Mouse (Mus musculus) heart, adult 2 months (tissue): ENCODE measurements around the gene Gm13889. TPM values are rescaled to one million over a fixed set of nuclear protein-coding genes. Genes with fewer than 3 reads are reported as not detected.
A peak's percentile ranks its signal among the peaks of the same experiment; 100 is the strongest.

Source experiments
- DNase-seq, 2 experiments: peaks; one replicate each; pipeline ENCODE4 v3.0.0; 2021
- H3K27ac ChIP-seq: fragments of 200-600 bp; 2 replicates; pipeline ENCODE4 v1.8.1; 2022
- H3K27me3 ChIP-seq: fragments of 200-500 bp; 2 replicates; pipeline ENCODE4 v1.6.1; 2012; ENCODE audit warnings: mild to moderate bottlenecking, low read length, inconsistent platforms, mixed read lengths; ENCODE audit not compliant: control insufficient read depth, insufficient read depth
- H3K36me3 ChIP-seq: fragments of 200-500 bp; 2 replicates; pipeline ENCODE4 v1.6.1; 2012; ENCODE audit warnings: low read length, inconsistent platforms; ENCODE audit not compliant: control insufficient read depth, insufficient read depth
- H3K4me1 ChIP-seq: fragments of 200-500 bp; 2 replicates; pipeline ENCODE4 v1.6.1; 2011; ENCODE audit warnings: low read length; ENCODE audit not compliant: control insufficient read depth, insufficient read depth
- H3K4me3 ChIP-seq: fragments of 200-600 bp; 2 replicates; pipeline ENCODE4 v1.8.1; 2022
- H3K79me2 ChIP-seq: fragments of 200-500 bp; replicated peaks from 2 replicates; pipeline ENCODE4 v1.6.1; 2012; ENCODE audit warnings: mild to moderate bottlenecking, inconsistent platforms, low read length, moderate library complexity, mixed read lengths; ENCODE audit not compliant: control insufficient read depth, insufficient read depth
- H3K9ac ChIP-seq: fragments of 200-500 bp; 2 replicates; pipeline ENCODE4 v1.6.1; 2012; ENCODE audit warnings: low read depth, mild to moderate bottlenecking, control low read depth, inconsistent platforms, low read length, mixed read lengths
- CTCF ChIP-seq: fragments of 200-600 bp; IDR thresholded peaks from 2 replicates; pipeline ENCODE4 v1.8.1; 2022; ENCODE audit warnings: antibody characterized with exemption, mild to moderate bottlenecking, moderate library complexity
- EP300 ChIP-seq: fragments of 200-500 bp; IDR thresholded peaks from 2 replicates; pipeline ENCODE4 v1.6.1; 2011; ENCODE audit warnings: low read depth, low read length, control low read depth; ENCODE audit not compliant: insufficient read depth
- POLR2A ChIP-seq: fragments of 200-500 bp; IDR thresholded peaks from 2 replicates; pipeline ENCODE4 v1.6.1; 2011; ENCODE audit warnings: mild to moderate bottlenecking, low read depth, low read length, control low read depth; ENCODE audit not compliant: insufficient read depth
- WGBS: fragments of 180-500 bp; shearing (Covaris S2); methylation state at CpG from one replicate; pipeline ENCODE4 v1.1.7; 2018; 5-methylcytosine and 5-hydroxymethylcytosine counted together
- intact Hi-C: fragments of 180-260 bp; cut with DNase I; formaldehyde crosslinking; loops from one replicate; pipeline ENCODE4 v1.15.1; 2025
- polyA plus RNA-seq: library from polyadenylated mRNA; depleted of rRNA; stranded (reverse); fragments of >200 nt; gene quantifications from 2 replicates; pipeline ENCODE4 v1.2.3, GENCODE M21; 2012
- total RNA-seq, 2 experiments: library from RNA; stranded (reverse); gene quantifications; 2 replicates each; pipeline ENCODE4 v1.2.3; 2021

The Gm13889 gene
- total and polyA plus RNA-seq, 3 experiments, result 8.3 to 12.4 (median 9.4) TPM

GRCm38 (mm10) chr2:93964494-93965160, 7.6 kb upstream of the Gm13889 start:
- peak in 1 of 2 experiments; percentile 21 for DNase-seq
- no peak overlapping the region for H3K27ac ChIP-seq
- H3K79me2 ChIP-seq, result no peaks in the 10 kb centered on the region
- intact Hi-C loops, result no loop called here
- no peaks in the 10 kb centered on the region for H3K27me3 ChIP-seq
- no peak for TF ChIP-seq EP300
- TF ChIP-seq POLR2A, result no peak
- TF ChIP-seq CTCF, result no peak
- H3K9ac ChIP-seq, result no peak overlapping the region
- H3K36me3 ChIP-seq, result no peaks in the 10 kb centered on the region
- H3K4me3 ChIP-seq, result no peak overlapping the region
- WGBS, result 40% methylated on average over 7 of the region's 7 CpGs
- H3K4me1 ChIP-seq, result peaks cover 3% of the 10 kb centered on the region; the same call in 1 of the 2 replicates

GRCm38 (mm10) chr2:93963802-93964201, 6.8 kb upstream of the Gm13889 start:
- Histone ChIP-seq H3K36me3 (no peaks in the 10 kb centered on the region), H3K4me3 (no peak overlapping the region), H3K79me2 (no peaks in the 10 kb centered on the region), H3K27ac (no peak overlapping the region), H3K27me3 (no peaks in the 10 kb centered on the region), H3K4me1 (peaks cover 3% of the 10 kb centered on the region; the same call in 1 of the 2 replicates), H3K9ac (no peak overlapping the region)
- intact Hi-C loops, result no loop called here
- no peak for DNase-seq
- 90% methylated on average over 1 of the region's 1 CpGs for WGBS
- TF ChIP-seq POLR2A, result no peak
- no peak for TF ChIP-seq CTCF
- TF ChIP-seq EP300, result no peak

DNA sequence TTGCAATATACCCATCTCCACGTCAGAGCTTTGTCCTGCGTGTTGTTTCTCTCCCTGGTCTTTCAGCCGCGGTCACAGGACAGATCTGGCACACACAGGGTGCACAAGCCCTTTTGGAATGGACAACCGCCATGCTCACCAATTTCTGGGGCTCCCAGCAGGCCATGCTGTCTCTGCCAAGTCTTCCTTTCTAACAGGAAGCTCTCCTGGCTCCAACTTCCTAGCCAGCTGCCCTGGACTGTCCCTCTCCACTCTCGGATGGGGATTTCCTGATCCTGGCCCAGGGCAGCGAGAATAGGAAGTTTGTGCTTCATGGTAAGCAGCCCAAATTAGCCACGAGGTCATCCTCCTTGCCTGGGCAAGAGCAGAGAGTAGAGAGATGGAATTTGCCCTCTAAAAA, 4.7 kb upstream of the Gm13889 start:
- H3K4me1 ChIP-seq, result peaks cover 3% of the 10 kb centered on the region; the same call in 1 of the 2 replicates
- H3K27ac ChIP-seq, result no peak overlapping the region; the same call in 1 of the 2 replicates
- DNase-seq, result peak in 1 of 2 experiments; percentile 59
- no peak for TF ChIP-seq EP300
- TF ChIP-seq POLR2A, result no peak
- no peak for TF ChIP-seq CTCF
- 43% methylated on average over 8 of the region's 8 CpGs for WGBS
- no peaks in the 10 kb centered on the region for H3K79me2 ChIP-seq
- intact Hi-C loops, result no loop called here
- H3K36me3 ChIP-seq, result no peaks in the 10 kb centered on the region
- no peak overlapping the region for H3K4me3 ChIP-seq
- H3K9ac ChIP-seq, result no peak overlapping the region
- H3K27me3 ChIP-seq, result no peaks in the 10 kb centered on the region; the same call in 1 of the 2 replicates

GRCm38 (mm10) chr2:93959346-93959745, 2.3 kb upstream of the Gm13889 start:
- TF ChIP-seq EP300 (no peak), CTCF (no peak), POLR2A (no peak)
- intact Hi-C loops, result loop anchor here (5.0 kb wide), 1 partner anchor 52 kb away; no protein-coding TSS in a partner anchor
- peaks cover 6% of the 10 kb centered on the region; the same call in 1 of the 2 replicates for H3K27me3 ChIP-seq

GRCm38 (mm10) chr2:93958216-93958615, 1.2 kb upstream of the Gm13889 start:
- Histone ChIP-seq H3K27me3 (peaks cover 6% of the 10 kb centered on the region; the same call in 1 of the 2 replicates), H3K27ac (no peak overlapping the region)
- TF ChIP-seq EP300, result no peak
- no peak for TF ChIP-seq CTCF
- no peak for TF ChIP-seq POLR2A

More at GRCm38 (mm10) chr2:93959346-93959745, 2.3 kb upstream of the Gm13889 start:
- H3K9ac ChIP-seq, result no peak overlapping the region
- 76% methylated on average over 8 of the region's 8 CpGs for WGBS
- peaks cover 6% of the 10 kb centered on the region for H3K4me1 ChIP-seq
- no peaks in the 10 kb centered on the region for H3K79me2 ChIP-seq
- H3K36me3 ChIP-seq, result no peaks in the 10 kb centered on the region
- no peak overlapping the region for H3K4me3 ChIP-seq
- no peak overlapping the region for H3K27ac ChIP-seq
- no peak for DNase-seq

GRCm38 (mm10) chr2:93957785-93958175, 779 bp upstream of the Gm13889 start:
- no peak for TF ChIP-seq POLR2A
- TF ChIP-seq EP300, result no peak
- TF ChIP-seq CTCF, result no peak
- no peak overlapping the region for H3K27ac ChIP-seq
- no peak overlapping the region for H3K9ac ChIP-seq
- H3K36me3 ChIP-seq, result no peaks in the 10 kb centered on the region
- peaks cover 6% of the 10 kb centered on the region for H3K4me1 ChIP-seq
- peaks cover 6% of the 10 kb centered on the region; the same call in 1 of the 2 replicates for H3K27me3 ChIP-seq
- intact Hi-C loops, result loop anchor here (2.0 to 5.0 kb wide), 2 partner anchors 45 to 50 kb away; no protein-coding TSS in a partner anchor
- 90% methylated on average over 8 of the region's 8 CpGs for WGBS
- H3K4me3 ChIP-seq, result no peak overlapping the region
- DNase-seq, result no peak
- no peaks in the 10 kb centered on the region for H3K79me2 ChIP-seq

More at GRCm38 (mm10) chr2:93958216-93958615, 1.2 kb upstream of the Gm13889 start:
- Histone ChIP-seq H3K79me2 (no peaks in the 10 kb centered on the region), H3K4me1 (peaks cover 6% of the 10 kb centered on the region), H3K36me3 (no peaks in the 10 kb centered on the region), H3K9ac (no peak overlapping the region), H3K4me3 (no peak overlapping the region)
- WGBS, result 71% methylated on average over 3 of the region's 3 CpGs
- intact Hi-C loops, result loop anchor here (5.0 kb wide), 1 partner anchor 51 kb away; no protein-coding TSS in a partner anchor
- DNase-seq, result no peak
